Mouse (Mus musculus) C2C12 (cell line): ENCODE measurements at regions not wholly inside any gene's neighbourhood (a gene's known extent, or its start where the extent isn't known, plus 50 kb on each side); places are given as distances from the start of the nearest gene placed in this dataset.

Experiments used
- CEBPB ChIP-seq: IDR thresholded peaks from one replicate; pipeline ENCODE4 v1.6.1; 2011; ENCODE audit warnings: low read depth, mild to moderate bottlenecking, control low read depth, moderate library complexity
- CTCF ChIP-seq: IDR thresholded peaks from one replicate; pipeline ENCODE4 v1.5.1; 2011; ENCODE audit not compliant: control insufficient read depth, insufficient read depth, insufficient read length
- FOSL1 ChIP-seq: IDR thresholded peaks from one replicate; pipeline ENCODE4 v1.8.0; 2011; ENCODE audit warnings: mild to moderate bottlenecking, low read length; ENCODE audit not compliant: poor library complexity, insufficient read depth, severe bottlenecking
- MAX ChIP-seq: IDR thresholded peaks from one replicate; pipeline ENCODE4 v1.6.1; 2011; ENCODE audit warnings: mild to moderate bottlenecking, control low read depth
- MYOD1 ChIP-seq: IDR thresholded peaks from one replicate; pipeline ENCODE4 v1.6.1; 2011; ENCODE audit warnings: low read depth; ENCODE audit not compliant: control insufficient read depth, insufficient read length
- MYOG ChIP-seq: IDR thresholded peaks from one replicate; pipeline ENCODE4 v1.6.1; 2011; ENCODE audit not compliant: control insufficient read depth, insufficient read length; ENCODE audit errors: extremely low read depth
- USF1 ChIP-seq: IDR thresholded peaks from one replicate; pipeline ENCODE4 v1.6.1; 2011; ENCODE audit warnings: low read depth, mild to moderate bottlenecking, control low read depth, moderate library complexity

- no peak for TF ChIP-seq CTCF
- no peak for TF ChIP-seq USF1
- TF ChIP-seq MYOD1: no peak
- no peak for TF ChIP-seq MAX
- TF ChIP-seq CEBPB: no peak
- TF ChIP-seq MYOG: no peak
- no peak for TF ChIP-seq FOSL1
These were observed 102.3 kb downstream of the Gm26897 start for GRCm38 (mm10) chr5:111835737-111836667.
